Mouse (Mus musculus) effector memory CD4-positive, alpha-beta T cell, adult 7 months (primary cell): ENCODE data around the gene Slc5a7. TPM values are rescaled to one million over a fixed set of nuclear protein-coding genes. Genes with fewer than 3 reads are reported as not detected.

Experiments used
- polyA plus RNA-seq: library from polyadenylated mRNA; unstranded; fragments of 100-300 nt; shearing (Covaris generic); gene quantifications from one replicate; pipeline ENCODE4 v1.2.1, GENCODE M21; 2017

Slc5a7 gene
- not detected for polyA plus RNA-seq

DNA sequence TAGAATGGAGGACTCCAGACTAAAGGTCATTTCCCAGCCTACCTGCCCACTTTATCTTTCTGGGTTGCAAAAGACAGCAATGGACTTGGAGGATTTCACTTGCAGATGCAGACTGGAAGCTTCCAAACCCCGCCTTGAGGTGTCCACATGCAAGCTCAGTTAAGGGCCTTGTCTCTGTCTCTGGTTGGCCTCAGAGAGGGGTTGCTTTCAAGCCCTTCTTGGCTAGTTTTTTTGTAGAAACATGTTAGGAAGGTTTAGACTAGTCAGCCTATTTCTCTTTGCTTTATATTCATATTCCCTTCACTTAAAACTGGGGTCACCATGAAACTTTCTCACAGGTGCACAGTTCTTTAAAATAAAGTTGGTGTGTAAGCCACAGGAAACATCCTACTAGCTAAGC is at the start of gene Slc5a7:
Gene Slc5a7 (minus strand): TSS at position 101 of the 400 bp plus-strand sequence.

